Mouse (Mus musculus) embryonic stem cell, embryonic (primary cell): Measurements from ENCODE around the gene Klhl40.

Experiments used
- CTCF ChIA-PET, 4 experiments: fragments of 300-600 bp in 2 of 4; fragments of 350-600 bp in 2 of 4; sonication (Branson Sonifier 250); formaldehyde crosslinking; loops; one replicate each; lab custom pipeline; 2022; ENCODE audit warnings: inconsistent platforms in 2 of 4; lab: Charles Lee
- POLR2A ChIA-PET, 4 experiments: fragments of 300-600 bp in 2 of 4; fragments of 350-600 bp in 2 of 4; sonication (Branson Sonifier 250); formaldehyde crosslinking; loops; one replicate each; lab custom pipeline; 2022; ENCODE audit warnings: antibody characterized with exemption in 4 of 4, inconsistent platforms in 1 of 4; lab: Charles Lee

Klhl40 gene

DNA sequence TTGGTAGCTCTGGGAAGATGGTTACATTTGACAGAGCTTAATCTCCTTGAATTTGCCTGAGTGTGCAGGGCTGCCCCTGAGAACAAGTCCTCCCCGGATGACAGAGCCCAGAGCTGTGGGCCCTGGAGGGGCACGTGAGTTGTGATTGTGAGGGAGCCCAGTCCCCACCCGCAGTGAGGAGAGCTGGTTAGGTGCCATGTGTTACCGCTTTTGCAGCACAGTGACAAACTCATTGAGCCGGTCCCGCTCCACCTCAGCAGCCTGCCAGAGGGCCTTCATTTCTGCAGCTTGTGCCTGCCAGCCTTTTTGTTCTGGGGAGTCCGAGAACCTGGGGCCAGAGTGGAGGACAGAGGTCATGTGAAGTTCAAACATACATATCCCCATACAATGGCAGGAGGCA is 30.5 kb downstream of the Klhl40 start:
- ChIA-PET POLR2A (interaction anchor here in 2 of 4 experiments (0.5 to 0.6 kb wide), 2 partner anchors 1151 to 1806 kb away, joined by 3 to 9 read pairs; no protein-coding TSS in a partner anchor), CTCF (interaction anchor here in 3 of 4 experiments (0.6 to 2.0 kb wide), 5 partner anchors 15 to 360 kb away, joined by 3 to 7 read pairs (median 3); partner anchors contain the start of gene Hhatl (in 1 of the 3))

DNA sequence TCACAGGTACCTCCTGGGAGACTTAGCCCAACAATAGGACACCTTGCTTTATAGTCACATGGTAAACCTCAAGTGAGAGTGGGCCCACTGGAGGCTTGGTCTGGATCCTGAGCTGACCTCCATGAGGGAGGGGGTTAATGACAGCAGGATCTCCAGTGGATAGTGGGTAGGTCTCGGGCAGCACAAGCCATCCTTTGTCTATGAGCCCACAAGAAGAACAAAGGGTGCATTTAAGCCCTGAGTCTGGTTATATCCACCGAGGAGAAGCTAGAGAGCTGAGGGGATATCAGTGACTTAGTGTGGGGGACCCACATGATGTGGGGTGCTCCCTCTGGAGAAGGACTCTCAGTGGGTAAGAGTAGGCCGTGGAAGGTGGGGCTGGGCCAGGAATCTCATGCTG is 31.1 kb downstream of the Klhl40 start:
- ChIA-PET CTCF (interaction anchor here in 1 of 4 experiments (2.0 kb wide), 1 partner anchor 331 kb away, joined by 7 read pairs; no protein-coding TSS in a partner anchor), POLR2A (no interaction called here)

DNA sequence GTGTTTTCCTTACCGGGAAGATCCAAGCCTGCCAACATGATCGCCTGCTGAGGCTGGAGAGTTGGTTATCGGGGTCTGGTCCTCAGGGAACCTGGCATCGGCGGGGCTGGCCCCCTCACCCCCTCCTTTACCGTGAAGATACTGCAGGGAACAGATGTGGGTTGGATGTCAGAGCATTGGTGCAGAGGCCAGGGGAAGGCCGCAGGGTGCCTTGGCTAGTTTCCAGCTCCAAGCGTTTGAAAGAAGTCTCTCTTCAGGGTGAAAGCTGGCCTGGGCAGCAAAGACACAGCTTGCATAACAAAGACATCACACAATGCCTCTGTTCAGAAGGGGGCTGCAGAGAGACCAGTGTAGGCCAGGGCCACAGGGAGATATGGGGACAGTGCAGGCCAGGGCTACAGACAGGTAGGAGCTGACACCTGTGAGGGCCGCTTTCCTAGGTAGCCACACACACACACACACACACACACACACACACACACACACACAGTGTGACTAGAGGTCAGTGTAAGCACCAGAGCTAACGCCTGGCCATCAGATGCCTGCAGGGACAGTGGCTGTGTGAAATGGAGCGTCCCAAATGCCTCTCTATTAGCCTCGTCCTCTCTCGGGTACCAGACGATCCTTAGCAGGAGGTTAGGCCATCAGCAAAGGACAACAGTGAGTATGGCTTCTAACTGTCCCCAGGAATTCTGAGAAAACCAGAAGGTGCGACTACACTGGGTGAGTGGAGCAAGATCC is 32.8 kb downstream of the Klhl40 start:
- CTCF ChIA-PET: interaction anchor here in 2 of 4 experiments (0.7 to 1.1 kb wide), 2 partner anchors 10 to 36 kb away, joined by 3 read pairs; no protein-coding TSS in a partner anchor
- POLR2A ChIA-PET: interaction anchor here in 1 of 4 experiments (0.6 kb wide), 1 partner anchor 662 kb away, joined by 5 read pairs; no protein-coding TSS in a partner anchor

DNA sequence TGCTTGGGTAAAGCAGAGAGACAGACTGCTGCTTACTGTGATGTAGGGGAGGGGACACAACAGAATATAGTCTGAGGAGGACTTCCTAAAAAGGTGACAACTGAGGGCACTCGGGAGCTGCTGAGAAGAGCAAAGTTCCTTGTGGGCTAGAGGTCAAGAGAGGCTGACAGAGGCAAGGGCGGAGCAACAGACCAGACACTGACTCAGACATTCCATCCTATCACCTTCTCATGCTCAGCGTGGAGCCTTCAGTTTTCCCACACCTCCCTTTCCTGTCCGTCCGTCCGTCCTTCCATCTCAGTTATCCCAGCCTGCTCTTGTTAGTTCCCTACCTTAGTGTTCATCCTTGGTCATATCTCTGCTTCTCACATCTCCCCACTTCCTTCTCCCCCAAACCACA is 37.8 kb downstream of the Klhl40 start:
- POLR2A ChIA-PET: interaction anchor here in 1 of 4 experiments (0.5 kb wide), 1 partner anchor 117 kb away, joined by 3 read pairs; no protein-coding TSS in a partner anchor
- CTCF ChIA-PET: interaction anchor here in 1 of 4 experiments (2.0 kb wide), 1 partner anchor 16 kb away, joined by 5 read pairs; no protein-coding TSS in a partner anchor

DNA sequence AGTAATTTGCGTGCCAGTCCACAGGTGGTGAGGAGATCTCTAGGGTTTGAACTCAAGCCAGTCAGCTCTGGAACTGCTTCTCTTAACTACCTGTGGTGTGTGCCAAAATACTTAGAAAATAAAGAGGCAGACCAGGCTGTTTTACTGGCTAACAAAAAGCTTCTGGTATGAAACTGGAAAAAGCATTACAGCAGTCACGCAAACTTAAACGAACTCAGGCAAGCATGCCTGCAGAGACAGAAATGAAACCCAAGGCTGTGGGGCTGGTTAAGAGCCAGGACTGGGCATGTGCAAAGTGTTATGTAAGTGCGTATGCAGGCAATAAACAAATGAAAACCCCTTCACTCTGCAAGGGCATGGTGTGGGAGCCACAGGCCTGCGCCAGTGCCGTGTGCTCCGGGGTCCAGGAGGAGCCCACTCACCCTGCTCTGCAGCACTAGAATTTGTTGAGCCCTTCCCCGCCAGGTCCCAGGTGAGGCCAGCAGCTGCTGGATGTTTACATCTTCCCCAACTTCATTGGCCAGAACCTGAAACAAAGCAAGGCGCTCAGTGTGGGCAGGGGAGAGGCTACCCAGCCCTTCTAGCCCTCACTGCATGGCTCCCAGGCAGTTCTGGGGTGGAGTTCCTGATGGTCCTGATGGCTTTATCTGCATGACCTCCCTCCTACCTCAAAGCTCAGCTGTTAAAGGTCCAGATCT is 41.8 kb downstream of the Klhl40 start:
- CTCF ChIA-PET: interaction anchor here in 2 of 4 experiments (0.6 to 0.8 kb wide), 2 partner anchors 12 to 28 kb away, joined by 3 to 4 read pairs; no protein-coding TSS in a partner anchor
- POLR2A ChIA-PET: interaction anchor here in 3 of 4 experiments (0.5 to 0.7 kb wide), 3 partner anchors 38 to 320 kb away, joined by 3 to 8 read pairs (median 3); no protein-coding TSS in a partner anchor

DNA sequence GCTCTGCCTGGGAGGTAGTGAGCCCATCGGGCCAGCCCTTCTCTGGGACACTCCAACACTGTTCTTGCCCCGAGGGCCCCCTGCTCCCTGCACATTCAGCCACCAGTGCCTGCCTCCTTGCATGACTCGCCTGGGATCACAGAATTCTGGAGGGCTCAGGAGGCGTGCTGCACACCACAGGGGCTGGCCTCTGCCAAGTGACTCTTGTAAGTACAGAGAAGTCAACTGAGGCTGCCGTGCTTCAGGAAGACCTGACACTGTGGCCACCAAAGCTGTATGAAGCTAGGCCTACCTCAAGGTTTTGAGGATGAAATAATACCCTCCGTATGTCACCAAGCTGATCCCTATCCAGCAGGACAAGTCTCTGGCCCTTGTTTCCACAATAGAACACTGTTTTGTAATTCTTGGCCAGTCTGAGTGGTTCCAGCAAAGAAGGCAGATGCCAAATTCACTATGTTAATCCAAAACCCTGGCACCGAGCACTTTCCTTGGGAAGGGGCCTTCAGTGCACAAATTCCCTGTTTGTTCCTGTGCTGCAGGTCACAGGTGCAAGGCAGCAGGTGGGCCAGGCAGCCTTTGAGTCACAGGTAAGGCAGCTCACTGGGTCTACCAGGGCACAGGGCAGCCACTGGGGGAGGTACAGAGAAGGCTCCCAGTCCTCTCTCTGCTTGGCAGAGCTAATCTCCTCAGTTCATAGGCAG is 42.5 kb downstream of the Klhl40 start:
- POLR2A ChIA-PET: interaction anchor here in 1 of 4 experiments (0.7 kb wide), 1 partner anchor 38 kb away, joined by 3 read pairs; no protein-coding TSS in a partner anchor
- CTCF ChIA-PET: interaction anchor here in 2 of 4 experiments (0.6 to 2.5 kb wide), 5 partner anchors 10 to 446 kb away, joined by 3 to 6 read pairs (median 3); no protein-coding TSS in a partner anchor

DNA sequence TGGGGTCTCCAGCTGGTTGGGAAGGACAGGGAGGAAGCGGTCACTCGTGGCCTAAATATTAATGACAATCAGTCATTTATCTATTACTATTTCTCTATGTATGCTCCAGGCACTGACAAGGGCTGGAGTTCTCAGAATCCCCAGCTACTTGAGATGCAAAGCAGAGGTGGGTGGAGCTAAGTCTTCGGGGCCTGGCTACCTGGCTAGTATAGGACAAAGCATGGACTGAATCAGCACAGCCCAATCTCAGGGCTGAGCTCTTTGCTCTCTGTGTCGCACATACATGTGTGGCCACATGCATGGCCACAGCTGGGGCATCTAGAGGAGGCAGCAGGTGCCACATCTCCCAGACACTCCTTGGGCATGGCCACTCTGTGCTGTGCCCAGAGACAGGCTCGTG is 43.4 kb downstream of the Klhl40 start:
- ChIA-PET POLR2A (no interaction called here), CTCF (interaction anchor here in 2 of 4 experiments (0.6 to 2.5 kb wide), 4 partner anchors 9 to 447 kb away, joined by 3 to 6 read pairs (median 4); no protein-coding TSS in a partner anchor)

DNA sequence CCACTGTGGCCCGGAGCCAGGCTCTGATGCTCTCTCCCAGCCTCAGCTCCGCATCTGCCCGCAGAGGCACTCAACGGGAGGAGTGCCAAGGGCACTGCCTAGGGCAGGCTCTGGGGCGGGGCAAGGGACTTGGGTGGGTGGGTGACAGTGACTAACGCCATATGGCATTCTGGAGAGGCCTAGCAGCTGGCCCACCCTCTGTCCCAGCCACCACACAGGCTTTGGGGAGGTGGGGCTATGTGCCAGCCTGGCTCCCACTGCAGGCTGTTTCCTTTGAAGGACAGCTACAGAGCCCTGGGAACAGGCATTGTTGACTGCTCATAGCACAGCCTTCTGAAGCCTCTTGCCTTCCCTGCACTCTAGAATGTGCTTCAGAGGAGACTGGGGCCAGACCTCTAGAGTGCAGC is 45.2 kb downstream of the Klhl40 start:
- POLR2A ChIA-PET: interaction anchor here in 2 of 4 experiments (0.7 to 1.4 kb wide), 2 partner anchors 11 to 41 kb away, joined by 3 to 6 read pairs; no protein-coding TSS in a partner anchor
- CTCF ChIA-PET: interaction anchor here in 2 of 4 experiments (0.6 to 1.5 kb wide), 3 partner anchors 9 to 348 kb away, joined by 3 to 5 read pairs (median 4); no protein-coding TSS in a partner anchor

DNA sequence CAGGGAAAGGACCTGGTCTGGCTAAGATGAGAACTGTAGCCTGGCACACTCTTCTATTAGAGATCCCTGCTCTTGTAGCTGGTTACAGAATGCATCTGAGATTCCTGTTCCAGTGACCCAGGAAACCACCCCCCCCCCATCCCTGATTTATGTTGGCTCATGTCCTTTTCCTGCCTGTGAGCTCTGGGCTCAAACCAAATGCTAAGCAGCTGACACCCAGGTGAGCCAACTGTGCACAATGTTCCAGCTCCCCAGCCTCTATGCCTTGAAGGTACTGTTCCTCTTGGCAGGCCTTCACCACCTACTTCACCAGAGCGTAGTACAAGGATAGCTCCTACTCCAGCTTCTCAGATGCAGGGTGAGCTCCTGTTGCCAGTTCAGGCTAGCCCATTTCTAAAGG is 45.6 kb downstream of the Klhl40 start:
- CTCF ChIA-PET: interaction anchor here in 3 of 4 experiments (0.7 to 1.5 kb wide), 3 partner anchors 8 to 348 kb away, joined by 3 to 5 read pairs (median 4); no protein-coding TSS in a partner anchor

DNA sequence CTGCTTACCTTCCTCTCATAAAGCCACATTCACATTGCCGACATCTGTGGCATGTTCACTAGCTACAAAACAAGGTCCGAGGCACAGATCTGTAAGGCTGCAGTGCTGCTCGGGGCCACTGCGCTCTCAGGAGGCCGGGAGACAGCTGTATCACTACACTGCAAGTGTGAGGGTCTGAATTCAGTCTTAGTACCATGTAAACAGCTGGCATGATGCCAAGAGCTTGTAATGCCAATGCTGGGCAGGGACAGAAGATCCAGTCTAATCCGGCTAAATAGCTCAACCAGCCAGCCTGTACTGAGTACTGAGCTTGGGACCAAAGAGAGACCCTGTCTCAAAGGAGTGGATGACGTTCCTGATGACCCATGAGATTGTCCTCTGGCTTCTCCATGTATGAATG is 46.6 kb downstream of the Klhl40 start:
- ChIA-PET POLR2A (interaction anchor here in 2 of 4 experiments (0.6 to 1.0 kb wide), 4 partner anchors 13 to 689 kb away, joined by 3 to 6 read pairs (median 3); no protein-coding TSS in a partner anchor), CTCF (interaction anchor here in 1 of 4 experiments (0.6 kb wide), 1 partner anchor 184 kb away, joined by 21 read pairs; no protein-coding TSS in a partner anchor)

More for the DNA sequence above, 45.6 kb downstream of the Klhl40 start:
- POLR2A ChIA-PET: interaction anchor here in 1 of 4 experiments (0.5 to 1.4 kb wide), 4 partner anchors 12 to 1055 kb away, joined by 3 read pairs; no protein-coding TSS in a partner anchor

DNA sequence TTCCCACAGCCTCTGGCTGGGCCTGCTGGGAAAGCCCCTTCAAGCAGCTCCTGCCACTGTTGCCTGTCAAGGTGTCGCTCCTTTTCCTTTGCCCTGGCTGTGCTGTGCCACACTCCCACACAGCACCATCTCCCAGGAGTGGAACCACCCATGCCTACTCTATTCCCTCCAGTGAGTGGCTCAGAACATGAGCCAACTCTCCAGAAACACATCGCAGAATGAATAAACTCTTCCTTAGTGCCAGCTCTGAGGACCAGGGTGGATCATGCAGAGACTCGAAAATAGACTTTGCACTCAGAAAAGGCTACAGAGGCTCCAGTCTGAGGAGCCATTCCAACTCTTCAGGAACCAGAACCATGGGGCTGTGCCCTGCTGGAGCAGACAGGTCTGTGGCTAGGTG is 48.9 kb downstream of the Klhl40 start:
- POLR2A ChIA-PET: no interaction called here
- CTCF ChIA-PET: interaction anchor here in 1 of 4 experiments (0.7 kb wide), 1 partner anchor 26 kb away, joined by 3 read pairs; no protein-coding TSS in a partner anchor

DNA sequence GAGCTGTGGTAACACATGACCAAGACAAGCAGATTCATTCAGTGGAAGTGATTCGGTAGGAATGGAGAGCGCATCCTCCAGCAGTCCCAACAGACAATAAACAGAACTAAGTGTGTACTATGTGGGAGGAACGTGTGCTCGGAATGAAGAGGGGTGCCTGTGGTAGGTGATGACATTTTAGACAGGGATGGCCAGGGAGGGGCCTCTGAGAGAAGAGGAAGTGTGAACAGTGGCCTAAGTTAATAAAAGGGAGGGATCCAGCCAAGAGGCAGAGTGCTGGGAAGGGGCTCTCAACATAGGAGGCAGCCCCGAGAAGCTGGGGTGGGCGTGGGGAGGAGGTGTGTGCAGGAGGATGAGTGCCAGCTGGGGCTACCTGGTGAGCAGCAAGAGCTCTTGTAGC is 50.9 kb downstream of the Klhl40 start:
- ChIA-PET CTCF (interaction anchor here in 3 of 4 experiments (0.5 to 1.3 kb wide), 4 partner anchors 12 to 349 kb away, joined by 4 to 6 read pairs (median 4); no protein-coding TSS in a partner anchor), POLR2A (interaction anchor here in 1 of 4 experiments (0.6 kb wide), 1 partner anchor 523 kb away, joined by 3 read pairs; the partner anchor contains the start of gene Abhd5)

DNA sequence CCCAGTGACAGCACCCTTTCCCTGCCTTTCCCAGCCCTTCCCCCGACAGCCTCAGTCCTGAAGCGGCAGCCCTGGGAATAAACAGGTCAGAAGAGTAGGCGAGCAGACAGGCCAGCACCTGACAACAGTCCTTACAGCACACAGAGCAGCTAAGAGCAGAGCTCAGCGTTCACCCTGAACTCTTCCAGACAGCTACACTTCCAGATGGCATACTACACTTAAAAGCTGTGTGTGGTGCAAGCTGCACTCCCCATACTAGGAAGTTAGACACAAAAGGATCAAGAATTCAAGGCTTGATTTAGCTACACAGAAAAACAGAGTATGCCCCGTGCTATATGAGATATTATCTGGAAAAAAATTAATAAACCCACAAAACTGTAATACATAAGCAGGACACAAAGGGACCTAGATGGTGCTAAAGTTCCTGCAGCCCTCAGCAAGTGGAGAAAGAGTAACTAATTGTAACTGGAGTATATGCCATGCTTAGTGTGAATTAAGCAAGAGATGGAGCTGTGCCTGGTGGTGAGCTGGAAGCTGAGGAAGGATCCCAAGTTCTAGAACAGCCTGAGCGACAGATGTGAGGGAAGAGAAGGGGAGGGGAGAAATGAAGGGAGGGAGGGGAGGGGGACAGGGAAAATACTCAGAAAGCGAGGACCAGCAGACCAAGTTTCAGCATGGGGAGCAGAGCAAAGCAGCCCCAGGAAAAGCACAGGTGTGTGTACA is 52.0 kb downstream of the Klhl40 start:
- ChIA-PET CTCF (interaction anchor here (0.6 to 1.4 kb wide), 11 partner anchors 9 to 678 kb away, joined by 3 to 9 read pairs (median 5); no protein-coding TSS in a partner anchor), POLR2A (interaction anchor here in 1 of 4 experiments (1.1 kb wide), 1 partner anchor 110 kb away, joined by 3 read pairs; the partner anchor contains the start of gene Nktr)

DNA sequence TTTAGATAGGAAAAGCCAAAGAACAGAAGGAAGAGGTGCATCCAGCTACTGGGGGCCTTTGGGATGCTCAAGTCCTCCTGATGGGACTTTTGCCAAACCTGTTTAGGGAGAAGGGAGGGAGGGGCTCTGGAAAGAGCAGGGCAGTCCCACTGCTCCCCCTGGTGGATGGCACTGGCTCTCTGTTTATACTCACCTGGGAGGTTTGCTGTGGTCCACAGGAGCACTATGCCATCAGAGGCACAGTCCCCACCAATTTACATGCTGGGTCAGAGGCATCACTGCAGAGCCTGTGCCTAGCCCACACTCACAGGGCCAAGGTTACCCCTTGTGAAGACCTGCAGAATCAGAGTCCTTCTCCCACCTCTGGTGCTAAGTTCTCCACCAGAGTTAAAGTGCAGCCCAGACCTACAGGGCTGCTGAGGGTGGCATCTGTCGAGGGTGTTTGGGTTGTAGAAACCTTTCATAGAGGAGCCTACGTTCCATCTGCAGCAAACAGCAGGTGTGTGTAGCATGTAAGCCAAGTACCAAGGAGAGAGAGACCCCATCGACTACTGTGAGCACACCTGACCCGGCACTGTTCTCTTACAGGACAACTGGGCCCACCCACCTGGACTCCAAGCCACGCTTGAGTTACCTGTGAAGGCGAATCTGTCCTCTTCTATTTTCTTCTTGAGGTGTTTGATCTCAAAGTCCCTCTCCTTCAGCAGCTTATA is 53.0 kb downstream of the Klhl40 start:
- ChIA-PET POLR2A (no interaction called here), CTCF (interaction anchor here (0.5 to 1.9 kb wide), 37 partner anchors 9 to 736 kb away, joined by 3 to 36 read pairs (median 3); partner anchors contain the start of gene Higd1a (in 1 of the 4))

DNA sequence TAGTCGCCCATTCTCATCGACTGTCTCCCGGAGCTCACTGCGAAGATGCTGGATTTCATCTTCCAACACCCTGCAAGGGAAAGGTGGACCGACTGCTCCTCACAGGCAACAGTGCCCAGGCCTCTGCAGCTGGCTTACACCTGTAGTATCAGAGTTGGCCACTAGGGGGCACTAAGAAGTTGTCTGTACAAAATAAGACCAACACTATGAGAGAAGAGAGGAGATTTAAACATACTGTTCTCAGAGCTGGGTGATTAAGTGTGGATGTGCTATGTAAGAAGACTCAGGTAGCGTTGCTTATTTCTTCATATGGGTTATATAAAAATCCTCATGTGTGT is 53.5 kb downstream of the Klhl40 start:
- CTCF ChIA-PET: interaction anchor here (0.5 to 1.9 kb wide), 39 partner anchors 8 to 736 kb away, joined by 3 to 36 read pairs (median 3); partner anchors contain the start of genes Higd1a (in 1 of the 4) and Ss18l2 (in 1 of the 4)
- POLR2A ChIA-PET: interaction anchor here in 1 of 4 experiments (1.5 kb wide), 1 partner anchor 16 kb away, joined by 4 read pairs; no protein-coding TSS in a partner anchor
